Comparison of ENCODE assay signal across 12 mouse cellular contexts in the genomic region with DNA sequence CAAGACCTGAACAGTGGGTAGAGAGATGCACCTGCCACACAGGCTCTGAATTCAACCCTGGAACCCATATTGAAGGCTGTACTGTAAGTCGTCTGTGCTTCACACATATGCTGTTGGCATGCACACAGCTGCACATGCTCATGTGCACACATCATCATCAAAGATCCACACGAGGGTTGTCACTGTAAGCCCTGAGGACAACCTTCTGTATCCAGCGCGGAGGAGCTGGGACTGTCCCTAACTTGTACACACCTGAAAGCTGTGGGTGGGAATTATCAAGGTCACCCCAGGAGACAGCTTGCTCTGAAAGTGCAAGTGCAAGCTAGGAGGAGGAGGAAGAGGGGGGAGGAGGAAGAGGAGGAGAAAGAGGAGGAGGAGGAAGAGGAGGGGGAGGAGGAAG. TPM values are rescaled to one million over a fixed set of nuclear protein-coding genes. Genes with fewer than 3 reads are reported as not detected.
"Had no signal": no experiment of that assay in that cellular context is flagged by ENCODE, and none has a peak within 500 bp of the region (broad histone marks: within the 10 kb centered on the region; RNA-seq: fewer than 3 reads in every experiment).

No protein-coding gene starts in this region.

- ATAC-seq: liver, embryonic 12.5 days had no signal

- DNase-seq: kidney, postnatal 10 days; lung, embryonic 14.5 days; lung, postnatal 10 days; lung, postnatal 4 days; midbrain, embryonic 14.5 days; right cerebral cortex, postnatal 14 days; thymus, adult 2 months; thymus, postnatal 25 days had no signal

RNA-seq across cellular contexts. Expression of a gene that starts 29.0 kb away (rescaled TPM):
- total RNA-seq: left cerebral cortex, postnatal 25 days; megakaryocyte, adult 5-6 weeks; neutrophil, adult 5-6 weeks had no signal
